Mouse (Mus musculus): ENCODE measurements around the gene Rapgef5.
"Not testable (repeated sequence)": the region's sequence is repeated elsewhere in the genome, so short reads cannot be mapped to it uniquely, and the experiment has no call there.

Rapgef5 gene

DNA sequence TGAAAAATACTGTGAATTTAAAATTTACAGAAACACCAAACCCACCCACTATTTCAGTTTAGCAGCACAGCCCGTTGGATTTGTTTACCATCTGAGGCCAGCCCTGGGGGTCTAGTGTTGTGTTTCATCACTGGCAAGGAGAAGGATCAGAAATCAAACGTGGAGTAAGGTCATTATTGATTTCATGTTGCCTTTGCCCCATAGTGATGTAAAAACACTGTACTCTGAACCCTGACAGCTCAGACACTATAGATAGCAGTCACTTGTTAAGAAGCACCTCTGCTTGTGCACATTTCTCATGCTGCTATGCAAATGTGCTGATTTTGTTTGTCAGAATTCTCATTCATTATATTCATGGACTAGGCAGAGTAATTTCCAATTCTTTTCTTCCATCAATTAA is 265.1 kb downstream of the Rapgef5 start:
- DNase-seq: no peak

DNA sequence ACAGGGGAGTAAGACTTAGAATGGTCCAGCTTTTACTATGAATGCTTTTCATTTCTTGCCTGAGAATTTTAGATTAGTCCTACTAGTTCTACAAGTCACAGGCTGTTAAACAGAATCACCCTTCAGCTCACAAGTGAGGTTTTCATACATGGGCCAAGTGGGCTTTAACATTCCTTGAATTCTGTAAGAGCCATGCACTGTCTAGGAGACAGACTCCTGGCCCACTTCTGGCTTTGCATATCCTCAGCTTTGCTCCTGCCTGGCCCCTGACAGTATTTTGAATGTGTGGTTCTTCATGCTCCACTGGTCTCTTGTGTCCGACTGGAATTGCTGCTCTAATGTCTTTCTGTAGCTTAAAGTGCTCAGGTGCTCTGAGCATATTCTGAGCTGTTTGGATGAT is 267.1 kb downstream of the Rapgef5 start:
- no peak for DNase-seq

DNA sequence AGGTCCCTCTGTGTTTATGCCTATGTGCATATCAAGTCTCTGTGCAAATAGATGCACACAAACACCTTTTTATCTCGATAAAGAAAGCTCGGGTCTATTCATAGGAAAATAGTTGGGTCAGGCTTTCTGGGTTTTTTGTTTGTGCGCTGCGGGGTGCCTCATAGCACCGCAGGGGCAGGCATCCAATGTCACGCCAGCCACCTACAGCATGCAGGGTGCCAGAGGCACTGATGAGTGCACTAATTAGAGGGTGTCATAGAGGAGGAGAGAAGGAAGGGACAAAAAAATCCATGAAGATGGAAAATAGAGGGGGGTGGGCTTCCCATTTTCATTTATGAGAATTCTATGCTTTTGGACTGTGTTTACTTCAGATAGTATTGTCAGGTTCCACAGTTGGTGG is 270.3 kb downstream of the Rapgef5 start:
- DNase-seq: no peak

DNA sequence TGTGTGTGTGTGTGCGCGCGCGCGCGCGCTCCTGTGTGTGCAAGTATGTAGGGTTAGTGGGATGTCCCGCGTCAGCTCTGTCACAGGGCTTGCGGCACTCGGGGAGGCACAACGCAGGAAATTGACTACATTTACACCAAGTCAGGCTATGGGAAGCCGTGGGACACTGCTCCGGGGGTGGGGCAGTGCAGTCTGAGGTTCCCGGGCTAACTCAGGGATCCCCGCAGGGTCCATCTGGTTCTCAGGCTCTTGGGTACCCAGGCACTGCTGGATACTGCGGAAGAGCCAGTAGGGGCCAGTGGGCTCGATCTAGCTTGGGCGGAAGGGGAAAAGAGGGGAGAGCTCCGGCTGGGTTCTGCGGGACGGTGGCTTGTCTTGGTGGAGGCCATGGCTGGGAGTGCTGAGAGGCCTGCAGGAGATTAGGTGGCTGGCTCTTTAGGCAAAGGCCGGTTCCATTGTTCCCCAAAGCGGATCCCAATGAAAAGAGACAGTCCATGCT is 272.3 kb downstream of the Rapgef5 start:
- no peak for DNase-seq

DNA sequence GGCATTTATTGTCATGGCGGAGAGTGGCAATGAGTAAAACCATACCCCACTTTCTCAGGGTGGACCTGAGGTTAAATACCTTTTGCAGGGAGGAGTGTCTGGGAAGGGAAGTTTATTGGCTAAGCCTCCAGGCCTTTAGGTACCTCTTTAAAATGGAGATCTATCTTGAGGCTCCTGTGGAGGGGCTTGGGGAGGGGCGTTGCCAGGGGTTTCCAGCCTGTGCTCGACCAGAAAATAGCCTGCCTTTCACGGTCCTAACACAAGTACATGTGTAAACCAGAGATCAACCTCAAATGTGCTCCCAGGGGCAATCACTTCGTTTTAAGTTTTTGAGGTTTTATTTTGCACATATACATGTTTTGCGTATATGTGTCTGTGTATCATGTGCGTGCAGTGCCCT is 272.7 kb downstream of the Rapgef5 start:
- no peak for DNase-seq

DNA sequence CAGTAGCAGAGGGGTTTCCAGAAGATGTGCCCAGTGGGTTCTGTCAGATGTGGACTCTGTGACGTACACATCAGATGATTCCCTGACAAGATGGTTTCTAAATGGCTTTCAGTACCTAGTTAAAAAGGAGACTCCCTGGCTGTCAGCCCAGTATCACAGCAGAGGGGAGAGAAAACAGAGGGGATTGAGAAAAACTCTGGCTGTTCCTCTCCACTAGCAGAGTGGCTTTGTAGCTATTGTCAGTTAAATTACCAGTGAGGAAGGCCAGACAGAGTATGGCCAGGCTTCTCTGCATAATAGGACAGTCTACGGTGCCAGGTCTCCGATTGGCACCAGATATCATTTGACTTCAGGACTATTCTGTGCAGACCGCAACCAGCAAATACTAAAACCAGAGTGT is 279.0 kb downstream of the Rapgef5 start:
- DNase-seq: no peak

DNA sequence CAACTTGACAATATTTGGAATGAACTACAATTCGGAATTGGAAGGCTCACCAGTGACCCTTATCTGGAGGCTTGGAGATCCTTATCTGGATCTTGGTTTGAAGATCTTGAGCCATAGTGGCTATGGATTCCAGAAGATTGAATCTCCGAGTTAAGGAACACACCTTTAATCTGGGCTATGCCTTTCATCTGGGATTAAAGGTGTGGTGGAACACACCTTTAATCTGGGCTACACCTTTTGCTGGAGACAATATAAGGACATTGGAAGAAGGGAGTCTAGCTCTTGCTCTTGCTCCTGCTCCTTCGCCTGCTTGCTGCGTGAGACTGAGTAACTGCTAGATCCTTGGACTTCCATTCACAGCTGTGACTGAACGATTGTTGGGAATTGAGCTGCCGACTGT is 287.7 kb downstream of the Rapgef5 start, which contains the start of gene Cdca7l:
Gene Cdca7l, plus strand, starts transcription at position 301 of the 400 bp plus-strand sequence.
- DNase-seq: not testable (repeated sequence)

DNA sequence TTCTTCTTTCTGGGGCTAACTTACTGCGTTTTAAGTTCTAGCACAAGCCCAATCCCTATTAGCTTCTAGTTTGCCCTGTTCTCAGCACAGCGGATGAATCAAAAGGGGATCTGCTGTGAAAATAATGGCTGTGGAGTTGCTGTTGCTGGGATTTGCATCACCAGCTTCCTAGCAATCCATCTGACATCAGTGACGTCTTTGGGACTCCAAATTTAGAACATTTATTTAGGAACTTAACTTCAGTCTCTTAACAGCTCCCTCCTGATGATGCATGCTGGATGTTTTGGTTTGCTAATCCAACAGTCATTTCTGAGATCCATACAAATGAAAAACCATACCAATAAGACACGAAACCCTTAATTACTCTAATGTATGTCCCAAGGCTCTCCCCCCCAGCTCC is 289.3 kb downstream of the Rapgef5 start:
- DNase-seq: no peak

DNA sequence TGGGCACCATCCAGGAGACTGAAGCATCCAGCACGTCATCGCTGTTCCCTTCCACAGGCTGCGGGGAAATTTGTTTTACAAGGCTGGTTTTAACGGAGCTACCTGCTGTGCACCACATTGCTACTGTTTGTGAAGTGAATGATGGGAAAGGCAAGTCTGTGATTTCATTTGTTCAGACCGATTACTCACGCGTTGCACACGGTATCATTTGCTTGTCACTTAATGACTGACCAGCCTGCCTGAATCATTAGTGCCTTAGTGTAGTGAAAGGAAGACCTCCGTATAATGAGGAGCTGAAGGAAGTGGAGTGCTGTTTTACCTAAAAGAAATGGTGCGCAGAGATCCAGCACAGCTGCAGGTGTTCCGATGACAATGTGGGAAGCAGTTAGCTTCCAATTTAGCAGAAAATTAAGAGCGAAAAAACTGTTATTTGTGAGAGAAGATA is 289.8 kb downstream of the Rapgef5 start:
- DNase-seq: no peak

DNA sequence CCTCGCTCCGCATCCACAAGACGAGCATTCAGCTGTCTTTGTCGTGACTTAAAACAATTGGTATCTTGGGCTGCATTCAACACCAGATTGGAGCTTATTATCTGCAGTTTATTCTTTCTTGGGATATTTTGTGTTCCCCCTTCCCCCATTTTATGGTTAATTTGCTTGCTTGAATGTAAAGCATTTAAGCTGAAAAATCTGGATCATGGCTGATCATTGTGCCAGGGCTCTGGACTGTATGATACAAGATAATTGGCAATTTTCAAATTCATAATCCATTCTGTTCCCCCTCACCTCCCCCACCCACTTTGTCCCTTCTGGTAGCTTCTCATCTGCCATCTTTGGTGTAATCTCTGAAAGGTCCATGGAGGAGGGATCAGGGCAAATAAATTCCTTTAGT is 290.2 kb downstream of the Rapgef5 start:
- DNase-seq: no peak

DNA sequence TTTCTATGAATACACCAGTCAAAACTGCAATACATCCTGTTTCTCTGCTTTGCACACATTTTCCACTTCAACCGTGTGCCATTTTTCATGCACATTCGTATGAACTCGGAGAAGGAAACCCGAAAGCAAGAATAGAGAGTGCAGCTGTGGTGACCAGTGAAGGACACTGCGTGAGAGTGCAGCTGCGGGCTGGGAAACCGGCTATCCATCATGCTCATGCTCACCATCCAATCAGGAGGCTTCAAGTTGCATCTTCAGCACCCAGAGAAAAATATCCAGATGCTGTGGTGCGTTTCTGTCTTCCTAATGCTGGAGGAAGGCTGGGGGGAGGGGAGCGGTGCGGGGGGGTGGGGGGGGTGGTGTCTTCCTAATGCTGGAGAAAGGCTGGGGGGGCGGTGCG is 291.4 kb downstream of the Rapgef5 start:
- DNase-seq: no peak

DNA sequence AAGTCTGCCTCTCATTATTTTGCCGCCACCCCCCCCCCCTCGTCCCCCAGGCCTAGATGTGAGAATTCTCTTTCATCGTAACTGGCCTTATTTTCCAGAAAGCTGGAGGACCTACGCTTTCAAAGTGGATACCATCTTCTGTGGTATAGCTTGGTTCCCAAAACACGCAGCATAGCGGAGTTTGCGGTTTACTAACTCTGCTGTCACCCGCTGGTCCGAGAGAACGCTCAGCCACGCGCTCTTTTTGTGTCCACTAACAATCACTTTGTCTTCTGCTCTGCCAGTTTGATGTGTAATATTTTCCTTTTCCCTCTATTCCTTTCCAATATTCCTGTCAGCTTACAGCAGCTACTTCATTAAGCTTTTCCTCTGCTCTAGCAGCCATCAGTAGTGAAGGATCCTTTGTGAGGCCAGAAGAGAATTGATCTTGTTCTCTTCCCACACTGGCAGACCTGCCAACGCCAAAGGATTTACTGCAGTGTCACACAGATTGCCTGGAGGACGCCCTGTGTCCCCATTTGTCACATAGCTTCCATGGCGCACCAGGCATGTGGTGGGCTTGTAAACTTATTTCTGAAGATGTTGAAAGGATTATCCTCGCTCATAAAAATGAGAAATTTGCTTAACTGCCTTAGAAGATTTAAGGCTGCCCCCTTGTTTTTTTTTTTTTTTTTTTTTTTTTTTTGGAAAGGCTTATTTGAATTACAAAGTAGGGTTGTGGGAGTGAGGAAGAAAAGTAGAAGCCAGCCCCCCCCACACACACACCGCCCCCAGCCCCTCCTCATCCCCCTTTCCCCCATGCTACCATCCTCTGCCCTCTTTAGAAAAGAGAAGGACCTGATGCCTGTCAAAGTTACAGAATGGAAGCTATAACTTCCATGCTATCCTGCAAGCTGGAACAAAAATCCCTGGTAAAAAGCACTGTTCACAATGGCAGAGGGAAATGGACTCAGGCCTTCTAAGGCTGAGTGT is 292.4 kb downstream of the Rapgef5 start:
- no peak for DNase-seq

All from kidney, adult 18-20 months (tissue).